Mouse (Mus musculus): ENCODE results near the gene Rnf24. TPM values are rescaled to one million over a fixed set of nuclear protein-coding genes. Genes with fewer than 3 reads are reported as not detected.
A peak's percentile ranks its signal among the peaks of the same experiment; 100 is the strongest.

Rnf24 gene
- 2.1 and 3.6 TPM in 2 replicates for polyA plus RNA-seq (2012; rRNA removed)

- Histone ChIP-seq H3K4me3 (replicated peaks; ENCODE audit: extremely low read depth, low read depth, low read length) (peak within 1 kb of the TSS; percentile 61), H3K4me1 (ENCODE audit: control insufficient read depth, insufficient read depth, low read length) (no peaks in the 10 kb centered on the region)
- peak; percentile 98 for DNase-seq
- TF ChIP-seq POLR2A (IDR thresholded peaks at IDR 0.05; ENCODE audit: borderline replicate concordance, extremely low read depth, low read depth, low read length), result peak; percentile 59; the same call in 1 of the 2 replicates
- no peak for TF ChIP-seq CTCF (IDR thresholded peaks at IDR 0.05; ENCODE audit: insufficient read depth, low read length)
- WGBS, result under 1% methylated on average over 54 of the region's 54 CpGs
These were observed at the start of gene Rnf24 for GRCm38 (mm10) chr2:131352747-131353563. Gene Rnf24, minus strand, starts transcription at chr2:131352892.

- no peaks in the 10 kb centered on the region for H3K4me1 ChIP-seq (ENCODE audit: control insufficient read depth, insufficient read depth, low read length)
- WGBS, result 34% methylated on average over 8 of the region's 8 CpGs
- no peak for DNase-seq
- H3K4me3 ChIP-seq (replicated peaks; ENCODE audit: extremely low read depth, low read depth, low read length), result no peak overlapping the region
- TF ChIP-seq POLR2A (IDR thresholded peaks at IDR 0.05; ENCODE audit: borderline replicate concordance, extremely low read depth, low read depth, low read length) (no peak), CTCF (IDR thresholded peaks at IDR 0.05; ENCODE audit: insufficient read depth, low read length) (no peak)
These were observed 49.3 kb upstream of the Rnf24 start for GRCm38 (mm10) chr2:131401794-131402495.

GRCm38 (mm10) chr2:131400846-131401245, 48.2 kb upstream of the Rnf24 start:
- H3K4me1 ChIP-seq (ENCODE audit: control insufficient read depth, insufficient read depth, low read length), result no peaks in the 10 kb centered on the region
- no peak for DNase-seq
- H3K4me3 ChIP-seq (replicated peaks; ENCODE audit: extremely low read depth, low read depth, low read length), result no peak overlapping the region
- no peak for TF ChIP-seq POLR2A (IDR thresholded peaks at IDR 0.05; ENCODE audit: borderline replicate concordance, extremely low read depth, low read depth, low read length)
- no peak for TF ChIP-seq CTCF (IDR thresholded peaks at IDR 0.05; ENCODE audit: insufficient read depth, low read length)
- WGBS, result 77% methylated on average over 2 of the region's 2 CpGs

GRCm38 (mm10) chr2:131397323-131397848, 44.7 kb upstream of the Rnf24 start:
- no peak for TF ChIP-seq POLR2A (IDR thresholded peaks at IDR 0.05; ENCODE audit: borderline replicate concordance, extremely low read depth, low read depth, low read length)
- no peak for TF ChIP-seq CTCF (IDR thresholded peaks at IDR 0.05; ENCODE audit: insufficient read depth, low read length)

GRCm38 (mm10) chr2:131386350-131386962, 33.8 kb upstream of the Rnf24 start:
- 61% methylated on average over 10 of the region's 10 CpGs for WGBS

More at GRCm38 (mm10) chr2:131397323-131397848, 44.7 kb upstream of the Rnf24 start:
- Histone ChIP-seq H3K4me1 (ENCODE audit: control insufficient read depth, insufficient read depth, low read length) (no peaks in the 10 kb centered on the region), H3K4me3 (replicated peaks; ENCODE audit: extremely low read depth, low read depth, low read length) (no peak overlapping the region)
- 85% methylated on average over 5 of the region's 5 CpGs for WGBS
- DNase-seq, result no peak

GRCm38 (mm10) chr2:131385176-131385575, 32.5 kb upstream of the Rnf24 start:
- 87% methylated on average over 4 of the region's 4 CpGs for WGBS
- TF ChIP-seq POLR2A (IDR thresholded peaks at IDR 0.05; ENCODE audit: borderline replicate concordance, extremely low read depth, low read depth, low read length), result no peak
- no peak for TF ChIP-seq CTCF (IDR thresholded peaks at IDR 0.05; ENCODE audit: insufficient read depth, low read length)
- DNase-seq, result no peak
- Histone ChIP-seq H3K4me3 (replicated peaks; ENCODE audit: extremely low read depth, low read depth, low read length) (no peak overlapping the region), H3K4me1 (ENCODE audit: control insufficient read depth, insufficient read depth, low read length) (no peaks in the 10 kb centered on the region)

More at GRCm38 (mm10) chr2:131386350-131386962, 33.8 kb upstream of the Rnf24 start:
- Histone ChIP-seq H3K4me3 (replicated peaks; ENCODE audit: extremely low read depth, low read depth, low read length) (no peak overlapping the region), H3K4me1 (ENCODE audit: control insufficient read depth, insufficient read depth, low read length) (no peaks in the 10 kb centered on the region)
- TF ChIP-seq POLR2A (IDR thresholded peaks at IDR 0.05; ENCODE audit: borderline replicate concordance, extremely low read depth, low read depth, low read length) (no peak), CTCF (IDR thresholded peaks at IDR 0.05; ENCODE audit: insufficient read depth, low read length) (no peak)
- no peak for DNase-seq

GRCm38 (mm10) chr2:131379541-131379940, 26.8 kb upstream of the Rnf24 start:
- no peak for DNase-seq
- 65% methylated on average over 3 of the region's 3 CpGs for WGBS
- Histone ChIP-seq H3K4me3 (replicated peaks; ENCODE audit: extremely low read depth, low read depth, low read length) (no peak overlapping the region), H3K4me1 (ENCODE audit: control insufficient read depth, insufficient read depth, low read length) (no peaks in the 10 kb centered on the region)
- TF ChIP-seq CTCF (IDR thresholded peaks at IDR 0.05; ENCODE audit: insufficient read depth, low read length), result no peak
- no peak for TF ChIP-seq POLR2A (IDR thresholded peaks at IDR 0.05; ENCODE audit: borderline replicate concordance, extremely low read depth, low read depth, low read length)

GRCm38 (mm10) chr2:131378872-131379271, 26.2 kb upstream of the Rnf24 start:
- 91% methylated on average over 5 of the region's 5 CpGs for WGBS
- no peak for TF ChIP-seq POLR2A (IDR thresholded peaks at IDR 0.05; ENCODE audit: borderline replicate concordance, extremely low read depth, low read depth, low read length)
- no peak for TF ChIP-seq CTCF (IDR thresholded peaks at IDR 0.05; ENCODE audit: insufficient read depth, low read length)
- no peaks in the 10 kb centered on the region for H3K4me1 ChIP-seq (ENCODE audit: control insufficient read depth, insufficient read depth, low read length)
- no peak overlapping the region for H3K4me3 ChIP-seq (replicated peaks; ENCODE audit: extremely low read depth, low read depth, low read length)
- no peak for DNase-seq

- 32% methylated on average over 6 of the region's 6 CpGs for WGBS
- Histone ChIP-seq H3K4me1 (ENCODE audit: control insufficient read depth, insufficient read depth, low read length) (no peaks in the 10 kb centered on the region), H3K4me3 (replicated peaks; ENCODE audit: extremely low read depth, low read depth, low read length) (no peak overlapping the region)
- TF ChIP-seq CTCF (IDR thresholded peaks at IDR 0.05; ENCODE audit: insufficient read depth, low read length), result no peak
- TF ChIP-seq POLR2A (IDR thresholded peaks at IDR 0.05; ENCODE audit: borderline replicate concordance, extremely low read depth, low read depth, low read length), result no peak
- no peak for DNase-seq
These were observed 24.4 kb upstream of the Rnf24 start for GRCm38 (mm10) chr2:131377055-131377454.
